Mouse (Mus musculus) embryo, embryonic 10.5 days (tissue): ENCODE measurements at regions not wholly inside any gene's neighbourhood (a gene's known extent, or its start where the extent isn't known, plus 50 kb on each side); places are given as distances from the start of the nearest gene placed in this dataset.
"Not testable (repeated sequence)": the region's sequence is repeated elsewhere in the genome, so short reads cannot be mapped to it uniquely, and the experiment has no call there.

ENCODE experiments used
- DNase-seq: peaks from one replicate; pipeline ENCODE4 v3.0.0-alpha.2; 2015; ENCODE audit warnings: low spot score

GRCm38 (mm10) chr17:26335551-26335950, 79.1 kb upstream of the Neurl1b start:
- DNase-seq: no peak

- DNase-seq: no peak
Observed at GRCm38 (mm10) chr17:26336011-26336410, 78.6 kb upstream of the Neurl1b start.

GRCm38 (mm10) chr17:26337106-26337505, 77.5 kb upstream of the Neurl1b start:
- no peak for DNase-seq

GRCm38 (mm10) chr17:26345436-26345835, 69.2 kb upstream of the Neurl1b start:
- not testable (repeated sequence) for DNase-seq

GRCm38 (mm10) chr17:26348116-26348515, 66.5 kb upstream of the Neurl1b start:
- DNase-seq: no peak

- DNase-seq: no peak
Observed at GRCm38 (mm10) chr17:26349741-26350140, 64.9 kb upstream of the Neurl1b start.

GRCm38 (mm10) chr17:26350216-26350615, 64.4 kb upstream of the Neurl1b start:
- DNase-seq: no peak

GRCm38 (mm10) chr17:26351991-26352390, 62.6 kb upstream of the Neurl1b start:
- DNase-seq: no peak

- no peak for DNase-seq
Observed at GRCm38 (mm10) chr17:26352712-26353111, 61.9 kb upstream of the Neurl1b start.

GRCm38 (mm10) chr17:26354431-26354830, 60.2 kb upstream of the Neurl1b start:
- DNase-seq: no peak

- no peak for DNase-seq
Observed at GRCm38 (mm10) chr17:26355301-26355700, 59.3 kb upstream of the Neurl1b start.

GRCm38 (mm10) chr17:26356906-26357305, 57.7 kb upstream of the Neurl1b start:
- no peak for DNase-seq

- DNase-seq: no peak
Observed at GRCm38 (mm10) chr17:26357784-26358183, 56.8 kb upstream of the Neurl1b start.

- no peak for DNase-seq
Observed at GRCm38 (mm10) chr17:26360711-26361110, 53.9 kb upstream of the Neurl1b start.

- no peak for DNase-seq
Observed at GRCm38 (mm10) chr17:26361420-26361819, 53.2 kb upstream of the Neurl1b start.

- DNase-seq: no peak
Observed at GRCm38 (mm10) chr17:26361992-26362391, 52.6 kb upstream of the Neurl1b start.

GRCm38 (mm10) chr17:26362586-26363361, 51.9 kb upstream of the Neurl1b start:
- DNase-seq: no peak

GRCm38 (mm10) chr17:26363853-26364532, 50.6 kb upstream of the Neurl1b start:
- DNase-seq: peak; percentile 25
